Mouse (Mus musculus) stomach, embryonic 14.5 days (tissue): ENCODE data around the gene Trim30c. TPM values are rescaled to one million over a fixed set of nuclear protein-coding genes. Genes with fewer than 3 reads are reported as not detected.

ENCODE experiments used
- ATAC-seq: fragments of 200-750 bp; cut with Nextera tagmentation; 2 replicates; pipeline ENCODE4 v1.8.0; 2017; ENCODE audit warnings: low read depth, moderate TSS enrichment; ENCODE audit not compliant: insufficient number of reproducible peaks, insufficient read depth, low FRiP score
- H3K27ac ChIP-seq: fragments of 300-500 bp; sonication (generic); 2 replicates; pipeline ENCODE4 v1.5.1; 2014; ENCODE audit warnings: mild to moderate bottlenecking, low read length, moderate library complexity, mixed read lengths
- H3K27me3 ChIP-seq: fragments of 300-500 bp; sonication (generic); 2 replicates; pipeline ENCODE4 v1.6.1; 2014; ENCODE audit warnings: low read length, control low read depth, mixed read lengths; ENCODE audit not compliant: control insufficient read depth, insufficient read depth
- H3K36me3 ChIP-seq: fragments of 300-500 bp; sonication (generic); 2 replicates; pipeline ENCODE4 v1.6.1; 2014; ENCODE audit warnings: mild to moderate bottlenecking, control low read depth, low read length, moderate library complexity, mixed read lengths; ENCODE audit not compliant: control insufficient read depth, insufficient read depth
- H3K4me1 ChIP-seq: fragments of 300-500 bp; sonication (generic); 2 replicates; pipeline ENCODE4 v1.6.1; 2014; ENCODE audit warnings: low read length, control low read depth, mixed read lengths; ENCODE audit not compliant: control insufficient read depth, insufficient read depth
- H3K4me2 ChIP-seq: fragments of 300-500 bp; sonication (generic); replicated peaks from 2 replicates; pipeline ENCODE4 v1.6.1; 2014; ENCODE audit warnings: low read depth, low read length, control low read depth
- H3K4me3 ChIP-seq: fragments of 300-500 bp; sonication (generic); 2 replicates; pipeline ENCODE4 v1.5.1; 2014; ENCODE audit warnings: low read depth, low read length, control low read depth
- H3K9ac ChIP-seq: fragments of 300-500 bp; sonication (generic); replicated peaks from 2 replicates; pipeline ENCODE4 v1.6.1; 2014; ENCODE audit warnings: low read depth, mild to moderate bottlenecking, control low read depth, low read length, moderate library complexity, mixed read lengths
- H3K9me3 ChIP-seq: fragments of 300-500 bp; sonication (generic); 2 replicates; pipeline ENCODE4 v1.6.1; 2016; ENCODE audit warnings: low read depth, low read length, control low read depth; ENCODE audit not compliant: control insufficient read depth
- WGBS: fragments of 180-500 bp; shearing (Covaris S2); extraction: QIAGEN DNeasy Blood & Tissue Kit; methylation state at CpG from one replicate; pipeline ENCODE4 v1.1.7; 2014; 5-methylcytosine and 5-hydroxymethylcytosine counted together
- polyA plus RNA-seq: library from polyadenylated mRNA; unstranded; fragments of >200 nt; fragmentation: Nextera tagmentation; extraction: Ambion mirVana; gene quantifications from 2 replicates; pipeline ENCODE4 v1.2.1, GENCODE M21; 2014

Trim30c gene
- polyA plus RNA-seq, result 0.20 TPM in 1 of 2 replicates, not detected in the other

DNA sequence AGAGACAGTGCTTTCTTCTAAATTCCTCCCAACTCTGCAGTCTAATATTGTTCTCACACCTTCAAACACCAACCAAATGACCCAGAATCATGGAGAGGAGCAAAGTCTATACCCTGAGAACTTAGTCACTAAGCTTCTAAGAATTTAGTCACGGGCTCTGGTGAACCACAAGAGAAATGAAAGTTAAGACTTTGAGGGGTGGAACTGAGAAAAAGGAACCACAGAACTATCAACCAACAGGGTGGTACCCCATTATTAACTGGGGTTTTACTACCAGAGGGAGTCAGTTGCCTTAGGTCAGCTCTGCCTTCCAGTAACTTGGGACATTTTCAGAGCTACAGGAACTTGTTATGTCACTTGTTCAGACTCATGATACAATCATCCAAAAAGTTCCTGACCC is at the start of gene Trim30c:
TSS of gene Trim30c (minus strand) at position 140 of the 400 bp plus-strand sequence.
- 77% methylated on average over 1 of the region's 1 CpGs for WGBS
- H3K4me3 ChIP-seq, result no peak within 1 kb of the TSS
- H3K9ac ChIP-seq, result no peak within 1 kb of the TSS
- no peaks in the 10 kb centered on the region for H3K27me3 ChIP-seq
- H3K9me3 ChIP-seq, result no peaks in the 10 kb centered on the region
- H3K27ac ChIP-seq, result no peak within 1 kb of the TSS
- H3K36me3 ChIP-seq, result no peaks in the 10 kb centered on the region
- ATAC-seq, result no peak
- H3K4me1 ChIP-seq, result no peaks in the 10 kb centered on the region
- no peak within 1 kb of the TSS for H3K4me2 ChIP-seq

DNA sequence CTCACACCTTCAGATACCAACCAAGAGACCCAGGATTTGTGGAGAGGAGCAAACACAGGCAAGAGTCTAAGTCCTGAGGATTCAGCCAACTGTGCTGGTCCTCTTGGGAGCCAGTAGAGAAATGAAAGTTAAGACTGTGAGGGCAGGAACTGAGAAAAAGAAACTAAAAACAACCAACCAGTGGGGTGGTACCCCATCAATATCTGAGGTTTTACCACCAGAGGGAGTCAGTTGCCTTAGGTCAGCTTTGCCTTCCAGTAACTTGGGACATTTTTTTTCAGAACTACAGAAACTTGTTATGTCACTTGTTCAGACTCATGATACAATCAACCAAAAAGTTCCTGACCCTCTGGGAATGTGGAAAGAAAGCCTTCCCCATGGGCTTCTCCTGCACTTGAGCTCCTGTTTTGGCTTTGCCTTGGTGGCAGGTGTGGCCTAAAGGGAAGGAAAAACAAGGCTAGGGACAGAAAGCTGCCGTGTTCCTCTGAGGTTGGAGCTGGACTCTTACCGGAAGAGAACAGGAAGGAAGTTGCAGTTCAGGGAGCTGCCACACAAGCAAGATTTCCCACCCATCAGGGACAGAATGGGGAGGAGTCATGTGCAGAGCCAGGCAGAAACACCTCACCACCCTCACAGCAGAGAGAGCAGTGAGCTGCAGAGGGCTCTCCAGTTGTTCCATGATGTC is 45.5 kb upstream of the Trim30c start:
- Histone ChIP-seq H3K4me1 (no peaks in the 10 kb centered on the region), H3K4me3 (no peak overlapping the region), H3K4me2 (no peak overlapping the region), H3K36me3 (no peaks in the 10 kb centered on the region), H3K9ac (no peak overlapping the region), H3K27ac (no peak overlapping the region), H3K27me3 (no peaks in the 10 kb centered on the region), H3K9me3 (no peaks in the 10 kb centered on the region)
- WGBS, result 59% methylated on average over 2 of the region's 2 CpGs
- no peak for ATAC-seq

DNA sequence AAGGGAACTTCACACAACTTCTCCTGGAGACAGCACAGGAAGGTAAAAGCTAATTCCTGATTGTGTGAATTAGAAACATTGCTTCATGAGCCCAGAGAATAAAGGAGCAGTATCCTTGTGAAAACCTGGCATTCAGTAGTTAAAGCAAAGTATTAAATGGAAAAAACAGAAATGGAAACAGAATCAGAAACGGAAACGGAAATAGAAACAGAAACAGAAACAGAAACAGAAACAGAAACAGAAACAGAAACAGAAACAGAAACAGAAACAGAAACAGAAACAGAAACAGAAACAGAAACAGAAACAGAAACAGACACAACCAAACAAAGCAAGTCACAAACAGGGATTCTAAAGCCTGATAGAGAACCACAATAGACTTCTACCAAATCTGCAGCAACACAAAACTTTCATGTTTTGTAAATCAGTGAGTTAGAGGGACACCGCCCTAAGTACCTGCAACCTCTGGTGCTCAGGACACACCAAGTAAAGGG is 3.9 kb upstream of the Trim30c start:
- Histone ChIP-seq H3K4me2 (no peak overlapping the region), H3K4me1 (no peaks in the 10 kb centered on the region), H3K9ac (no peak overlapping the region), H3K9me3 (no peaks in the 10 kb centered on the region), H3K4me3 (no peak overlapping the region), H3K27me3 (no peaks in the 10 kb centered on the region), H3K36me3 (no peaks in the 10 kb centered on the region), H3K27ac (no peak overlapping the region)
- ATAC-seq, result no peak
- WGBS, result 95% methylated on average over 3 of the region's 3 CpGs

DNA sequence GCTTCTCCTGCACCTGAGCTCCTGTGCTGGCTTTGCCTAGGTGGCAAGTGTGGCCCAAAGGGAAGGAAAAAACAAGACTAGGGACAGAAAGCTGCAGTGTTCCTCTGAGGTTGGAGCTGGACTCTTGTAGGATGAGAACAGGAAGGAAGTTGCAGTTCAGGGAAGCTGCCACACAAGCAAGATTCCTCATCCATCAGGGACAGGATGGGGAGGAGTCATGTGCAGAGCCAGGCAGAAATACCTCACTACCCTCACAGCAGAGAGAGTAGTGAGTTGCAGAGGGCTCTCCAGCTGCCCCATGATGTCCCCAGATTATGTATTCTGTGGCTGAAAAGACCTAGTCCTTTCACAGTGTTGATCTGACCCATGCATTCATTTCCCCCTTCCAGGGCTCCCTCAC is 503 bp upstream of the Trim30c start:
- Histone ChIP-seq H3K27ac (no peak overlapping the region), H3K4me1 (no peaks in the 10 kb centered on the region), H3K9ac (no peak overlapping the region), H3K27me3 (no peaks in the 10 kb centered on the region), H3K4me2 (no peak overlapping the region), H3K36me3 (no peaks in the 10 kb centered on the region), H3K9me3 (no peaks in the 10 kb centered on the region), H3K4me3 (no peak overlapping the region)
- no peak for ATAC-seq

DNA sequence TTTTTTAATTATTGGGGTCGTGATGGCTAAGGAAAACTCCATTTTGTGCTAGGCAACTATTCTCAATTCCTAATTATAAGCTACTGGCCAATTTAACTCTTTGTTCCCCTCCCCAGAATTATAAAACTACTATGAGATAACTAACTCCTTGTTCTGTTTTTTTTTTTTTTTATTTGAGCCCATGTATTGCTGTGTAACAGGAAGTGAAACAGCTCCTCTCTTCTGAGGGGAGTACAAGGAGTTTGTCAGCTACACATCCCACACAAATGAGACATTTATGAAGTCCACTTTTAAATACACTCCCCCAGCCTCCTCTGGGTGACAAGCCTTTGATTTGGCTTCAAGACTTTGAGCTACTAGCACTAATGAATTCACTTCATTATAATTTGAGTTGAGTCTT is 2.1 kb downstream of the Trim30c start:
- no peak overlapping the region for H3K27ac ChIP-seq
- H3K9me3 ChIP-seq, result no peaks in the 10 kb centered on the region

DNA sequence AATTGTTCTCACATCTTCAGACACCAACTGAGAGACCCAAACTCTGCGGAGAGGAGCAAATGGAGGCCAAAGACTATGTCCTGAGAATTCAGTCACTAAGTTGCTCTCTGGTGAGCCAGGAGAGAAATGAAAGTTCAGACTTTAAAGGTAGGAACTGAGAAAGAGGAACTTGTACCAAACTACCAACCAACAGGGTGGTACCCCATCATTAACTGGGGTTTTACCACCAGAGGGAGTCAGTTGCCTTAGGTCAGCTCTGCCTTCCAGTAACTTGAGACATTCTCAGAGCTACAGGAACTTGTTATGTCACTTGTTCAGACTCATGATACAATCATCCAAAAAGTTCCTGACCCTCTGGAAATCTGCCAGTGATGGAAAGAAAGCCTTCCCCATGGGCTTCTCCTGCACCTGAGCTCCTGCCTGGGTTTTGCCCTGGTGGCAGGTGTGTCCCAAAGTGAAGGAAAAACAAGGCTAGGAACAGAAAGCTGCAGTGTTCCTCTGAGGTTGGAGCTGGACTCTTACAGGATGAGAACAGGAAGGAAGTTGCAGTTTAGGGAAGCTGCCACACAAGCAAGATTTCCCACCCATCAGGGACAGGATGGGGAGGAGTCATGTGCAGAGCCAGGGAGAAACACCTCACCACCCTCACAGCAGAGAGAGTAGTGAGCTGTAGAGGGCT is 30.8 kb downstream of the Trim30c start, which contains the start of gene Trim30b:
TSS of gene Trim30b (minus strand) at position 149 of the 679 bp plus-strand sequence.
- Histone ChIP-seq H3K36me3 (no peaks in the 10 kb centered on the region), H3K4me2 (no peak within 1 kb of the TSS), H3K27ac (no peak within 1 kb of the TSS), H3K27me3 (no peaks in the 10 kb centered on the region), H3K4me3 (no peak within 1 kb of the TSS), H3K4me1 (no peaks in the 10 kb centered on the region), H3K9ac (no peak within 1 kb of the TSS), H3K9me3 (no peaks in the 10 kb centered on the region)
- WGBS, result 54% methylated on average over 1 of the region's 1 CpGs
- ATAC-seq, result no peak

More for the DNA sequence above, 2.1 kb downstream of the Trim30c start:
- no peaks in the 10 kb centered on the region for H3K36me3 ChIP-seq
- no peak overlapping the region for H3K4me2 ChIP-seq
- WGBS, result 68% methylated on average over 1 of the region's 1 CpGs
- H3K27me3 ChIP-seq, result no peaks in the 10 kb centered on the region
- ATAC-seq, result no peak
- no peak overlapping the region for H3K9ac ChIP-seq
- H3K4me1 ChIP-seq, result no peaks in the 10 kb centered on the region
- no peak overlapping the region for H3K4me3 ChIP-seq

DNA sequence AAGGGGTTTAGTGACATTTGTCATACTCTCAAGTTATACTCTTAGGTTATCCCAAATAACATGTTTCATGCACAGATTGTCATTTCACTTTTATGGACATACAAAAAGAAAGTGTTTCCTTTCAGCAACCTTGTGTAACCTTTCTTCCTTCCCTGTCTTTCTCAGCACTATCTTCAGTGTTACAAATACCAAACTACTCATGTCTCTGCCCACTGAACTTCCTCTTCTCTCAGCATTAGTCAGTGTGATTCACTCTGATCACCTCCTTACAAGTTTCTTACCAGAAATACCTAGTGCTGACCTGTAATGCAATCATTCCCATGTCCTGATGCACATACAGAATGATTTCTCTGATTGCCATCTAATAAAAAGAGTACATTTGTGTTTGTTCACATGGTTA is 34.3 kb downstream of the Trim30c start:
- no peak overlapping the region for H3K9ac ChIP-seq
- no peak for ATAC-seq
- no peaks in the 10 kb centered on the region for H3K4me1 ChIP-seq
- H3K4me2 ChIP-seq, result no peak overlapping the region
- no peaks in the 10 kb centered on the region for H3K27me3 ChIP-seq
- no peaks in the 10 kb centered on the region for H3K9me3 ChIP-seq
- no peak overlapping the region for H3K27ac ChIP-seq
- no peak overlapping the region for H3K4me3 ChIP-seq
- H3K36me3 ChIP-seq, result no peaks in the 10 kb centered on the region

DNA sequence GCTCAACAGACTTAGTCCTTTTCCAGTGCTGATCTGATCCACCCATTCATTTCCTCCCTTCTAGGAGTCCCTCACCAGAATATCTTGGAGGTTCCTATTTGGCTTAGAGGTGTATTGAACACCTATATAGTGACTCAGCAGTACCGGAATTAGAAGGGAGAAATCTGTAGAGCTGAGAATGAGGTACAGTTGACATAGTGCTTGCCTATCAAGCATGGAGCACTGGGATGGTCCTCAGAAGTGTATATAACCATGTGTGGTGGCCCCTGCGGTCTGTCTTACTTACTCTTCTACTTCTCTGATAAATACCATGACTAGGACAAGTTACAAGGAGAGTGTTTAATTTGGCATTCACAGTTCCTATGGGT is 47.1 kb downstream of the Trim30c start:
- ATAC-seq, result no peak

More for the DNA sequence above, 47.1 kb downstream of the Trim30c start:
- Histone ChIP-seq H3K9ac (no peak overlapping the region), H3K4me3 (peak overlapping the region; percentile 35; the same call in 1 of the 2 replicates), H3K4me1 (no peaks in the 10 kb centered on the region), H3K36me3 (no peaks in the 10 kb centered on the region), H3K4me2 (no peak overlapping the region), H3K9me3 (no peaks in the 10 kb centered on the region), H3K27ac (no peak overlapping the region), H3K27me3 (no peaks in the 10 kb centered on the region)
- 70% methylated on average over 2 of the region's 2 CpGs for WGBS
